Mouse (Mus musculus) small intestine, adult 2 months (tissue): ENCODE measurements around the gene 4930512M02Rik. TPM values are rescaled to one million over a fixed set of nuclear protein-coding genes. Genes with fewer than 3 reads are reported as not detected.

Experiments
- H3K27ac ChIP-seq: fragments of 200-500 bp; 2 replicates; pipeline ENCODE4 v1.5.1; 2012; ENCODE audit warnings: low read depth, low read length, control low read depth, inconsistent platforms; ENCODE audit not compliant: insufficient read depth
- H3K27me3 ChIP-seq: fragments of 200-500 bp; 2 replicates; pipeline ENCODE4 v1.6.1; 2012; ENCODE audit warnings: mild to moderate bottlenecking, moderate library complexity, low read length, inconsistent platforms; ENCODE audit not compliant: control insufficient read depth, insufficient read depth
- H3K36me3 ChIP-seq: fragments of 200-500 bp; 2 replicates; pipeline ENCODE4 v1.6.1; 2012; ENCODE audit warnings: mild to moderate bottlenecking, low read length, control low read depth, inconsistent platforms; ENCODE audit not compliant: control insufficient read depth, insufficient read depth
- H3K4me1 ChIP-seq: fragments of 200-500 bp; 2 replicates; pipeline ENCODE4 v1.6.1; 2012; ENCODE audit warnings: low read length, inconsistent platforms, mixed read lengths; ENCODE audit not compliant: control insufficient read depth, insufficient read depth, insufficient read length
- H3K4me3 ChIP-seq: fragments of 200-500 bp; 2 replicates; pipeline ENCODE4 v1.5.1; 2012; ENCODE audit warnings: low read depth, mild to moderate bottlenecking, control low read depth, inconsistent platforms, low read length, moderate library complexity
- CTCF ChIP-seq: fragments of 200-500 bp; IDR thresholded peaks from 2 replicates; pipeline ENCODE4 v1.5.1; 2012; ENCODE audit warnings: low read depth, mild to moderate bottlenecking, control low read depth, inconsistent platforms, low read length, moderate library complexity, mixed read lengths; ENCODE audit not compliant: insufficient replicate concordance, insufficient read length; ENCODE audit errors: extremely low read depth
- POLR2A ChIP-seq: fragments of 200-500 bp; IDR thresholded peaks from 2 replicates; pipeline ENCODE4 v1.6.1; 2012; ENCODE audit warnings: low read depth, mild to moderate bottlenecking, control low read depth, inconsistent platforms, low read length, moderate library complexity
- WGBS: fragments of 180-500 bp; shearing (Covaris S2); methylation state at CpG from one replicate; pipeline ENCODE4 v1.1.7; 2018; 5-methylcytosine and 5-hydroxymethylcytosine counted together
- polyA plus RNA-seq: library from polyadenylated mRNA; depleted of rRNA; stranded (reverse); fragments of >200 nt; gene quantifications from 2 replicates; pipeline ENCODE4 v1.2.3, GENCODE M21; 2012

The 4930512M02Rik gene
- polyA plus RNA-seq, 1 experiment: not detected

DNA sequence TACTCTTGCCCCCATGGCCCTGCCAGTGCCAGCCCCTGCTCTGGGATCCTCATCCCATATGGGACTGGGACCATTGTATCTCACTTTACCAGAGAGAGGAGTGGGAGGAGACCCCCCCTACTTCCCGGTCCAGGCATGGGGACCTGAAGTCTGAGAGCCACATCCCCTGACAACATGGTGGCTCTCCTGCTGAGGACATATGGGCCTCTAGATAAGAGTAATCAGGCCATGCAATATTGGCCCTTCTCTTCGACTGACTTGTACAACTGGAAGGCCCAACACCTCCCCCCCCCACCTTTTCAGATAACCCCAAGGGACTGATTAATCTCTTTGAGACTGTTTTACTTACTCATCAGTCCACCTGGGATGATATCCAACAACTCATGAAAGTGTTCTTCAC is 18.4 kb downstream of the 4930512M02Rik start:
- Histone ChIP-seq H3K27ac (no peak overlapping the region), H3K36me3 (no peaks in the 10 kb centered on the region), H3K4me3 (no peak overlapping the region), H3K4me1 (no peaks in the 10 kb centered on the region), H3K27me3 (no peaks in the 10 kb centered on the region)
- WGBS: 88% methylated on average over 2 of the region's 2 CpGs
- no peak for TF ChIP-seq CTCF
- TF ChIP-seq POLR2A: no peak

DNA sequence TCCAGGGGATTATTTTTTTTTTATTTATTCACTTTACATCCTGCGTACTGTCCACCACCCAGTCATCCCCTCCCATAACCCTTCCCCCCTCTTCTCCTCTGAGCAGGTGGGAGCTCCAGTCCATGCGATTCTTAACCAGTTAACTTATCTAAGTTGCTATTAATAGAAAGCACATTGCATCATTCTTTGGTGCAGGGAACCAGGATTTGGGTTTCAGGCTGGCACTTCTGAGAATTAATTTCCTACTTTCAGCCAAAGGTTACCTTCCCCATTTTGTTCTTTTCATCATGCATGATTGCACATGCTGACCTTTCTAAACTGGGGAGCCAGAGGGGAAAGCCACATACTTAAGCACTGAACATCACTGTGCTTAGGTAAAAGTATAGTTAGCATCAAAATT is 40.3 kb downstream of the 4930512M02Rik start:
- H3K36me3 ChIP-seq: no peaks in the 10 kb centered on the region
- no peak overlapping the region for H3K4me3 ChIP-seq
- H3K27me3 ChIP-seq: no peaks in the 10 kb centered on the region
- TF ChIP-seq CTCF: no peak
- TF ChIP-seq POLR2A: no peak
- no peak overlapping the region for H3K27ac ChIP-seq
- H3K4me1 ChIP-seq: no peaks in the 10 kb centered on the region
- 43% methylated on average over 2 of the region's 2 CpGs for WGBS

DNA sequence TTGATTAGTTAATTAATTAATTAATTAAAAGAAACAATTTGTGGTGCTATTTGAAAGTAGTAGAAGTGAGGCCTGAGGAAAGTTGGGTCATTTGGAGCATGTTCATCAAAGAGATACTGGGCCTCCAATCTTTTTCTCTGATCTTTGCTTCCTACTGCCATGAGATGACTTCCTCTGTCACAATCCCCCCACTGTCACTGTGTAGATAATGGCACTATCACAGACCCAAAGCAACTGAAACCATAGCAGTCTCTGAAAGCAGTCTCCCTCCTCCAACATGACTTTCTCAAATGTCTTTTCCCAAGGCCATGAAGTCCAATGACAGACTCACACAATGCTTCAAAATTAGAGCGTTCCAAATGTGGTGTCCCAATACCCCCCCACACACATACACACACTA is 41.2 kb downstream of the 4930512M02Rik start:
- H3K36me3 ChIP-seq: no peaks in the 10 kb centered on the region
- WGBS: 90% methylated on average over 1 of the region's 1 CpGs
- no peaks in the 10 kb centered on the region for H3K4me1 ChIP-seq
- H3K4me3 ChIP-seq: no peak overlapping the region
- TF ChIP-seq CTCF (no peak), POLR2A (no peak)
- H3K27ac ChIP-seq: no peak overlapping the region
- H3K27me3 ChIP-seq: no peaks in the 10 kb centered on the region

DNA sequence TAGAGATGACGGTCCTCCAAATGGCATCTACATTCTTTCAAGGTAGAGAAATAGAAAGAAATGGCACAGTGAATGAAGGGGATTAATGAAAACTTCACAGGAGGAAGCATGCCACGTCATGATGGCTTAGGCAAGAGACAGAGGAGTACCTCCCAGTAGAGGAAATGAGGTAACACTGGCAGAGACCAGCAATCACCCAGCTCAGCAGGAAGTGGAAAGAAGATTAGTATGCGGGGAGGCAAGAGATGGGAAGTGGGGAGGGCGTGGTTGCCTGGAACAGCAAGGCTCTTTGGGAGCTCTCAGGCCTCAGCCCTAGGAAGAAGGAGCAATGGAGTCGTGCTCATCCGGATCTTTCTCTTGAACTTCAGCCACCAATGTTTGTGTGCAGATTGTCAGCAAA is 53.9 kb downstream of the 4930512M02Rik start:
- Histone ChIP-seq H3K27ac (no peak overlapping the region), H3K4me1 (no peaks in the 10 kb centered on the region), H3K27me3 (no peaks in the 10 kb centered on the region), H3K4me3 (no peak overlapping the region), H3K36me3 (no peaks in the 10 kb centered on the region)
- WGBS: 57% methylated on average over 6 of the region's 6 CpGs
- no peak for TF ChIP-seq CTCF
- no peak for TF ChIP-seq POLR2A

DNA sequence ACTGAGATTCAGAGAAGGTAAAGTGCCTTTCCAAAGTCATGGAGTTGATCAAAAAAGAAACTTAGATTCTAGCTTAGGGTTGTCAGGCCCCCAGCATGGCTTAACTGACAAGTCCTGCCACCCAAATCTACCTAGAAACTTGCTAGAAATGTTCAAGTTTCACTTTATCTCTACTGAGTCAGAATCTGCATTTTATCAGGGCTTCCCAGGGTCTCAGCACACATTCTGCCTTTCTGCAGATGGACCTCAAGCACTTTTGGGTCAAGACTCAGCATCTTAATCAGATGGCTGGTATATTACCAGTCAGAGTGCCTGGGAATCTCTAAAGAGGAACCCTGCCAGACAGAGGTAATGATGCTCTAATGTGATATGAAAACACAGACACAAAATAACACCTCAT is 56.9 kb downstream of the 4930512M02Rik start:
- Histone ChIP-seq H3K4me1 (no peaks in the 10 kb centered on the region), H3K27me3 (no peaks in the 10 kb centered on the region), H3K36me3 (no peaks in the 10 kb centered on the region), H3K4me3 (no peak overlapping the region), H3K27ac (no peak overlapping the region)
- TF ChIP-seq POLR2A (no peak), CTCF (no peak)

DNA sequence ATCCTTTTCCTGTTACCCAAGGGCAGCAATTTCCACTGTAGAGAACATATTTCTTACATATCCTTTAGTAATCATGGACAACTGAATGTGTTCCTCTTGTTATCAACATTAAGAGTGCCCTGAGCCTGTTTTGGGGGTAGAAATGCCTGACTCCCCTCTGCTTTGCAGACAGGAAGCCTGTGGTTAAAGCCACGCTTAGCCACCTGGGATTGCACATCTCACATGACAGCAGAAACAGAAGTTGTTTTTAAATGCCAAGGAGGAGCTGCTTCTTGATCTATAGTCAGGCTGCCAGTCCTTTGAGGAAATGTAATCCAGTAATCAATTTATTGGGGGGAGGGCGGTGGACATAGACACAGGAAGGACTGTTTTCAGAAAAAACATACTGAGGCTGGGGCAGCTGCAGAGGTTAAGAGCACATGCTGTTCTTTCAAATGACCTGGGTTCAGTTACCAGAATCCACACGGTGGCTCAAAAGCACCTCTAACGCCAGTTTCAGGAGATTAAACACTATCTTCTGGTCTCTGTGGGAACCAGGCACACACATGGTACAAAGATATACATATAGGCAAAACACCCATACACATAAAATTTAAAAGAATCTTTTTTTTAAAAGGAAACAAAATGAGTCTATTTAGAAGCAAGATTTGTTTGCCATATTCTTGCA is 58.0 kb downstream of the 4930512M02Rik start:
- Histone ChIP-seq H3K36me3 (no peaks in the 10 kb centered on the region), H3K27ac (no peak overlapping the region), H3K4me3 (no peak overlapping the region), H3K4me1 (no peaks in the 10 kb centered on the region), H3K27me3 (no peaks in the 10 kb centered on the region)
- TF ChIP-seq POLR2A (no peak), CTCF (no peak)
- 53% methylated on average over 4 of the region's 4 CpGs for WGBS

DNA sequence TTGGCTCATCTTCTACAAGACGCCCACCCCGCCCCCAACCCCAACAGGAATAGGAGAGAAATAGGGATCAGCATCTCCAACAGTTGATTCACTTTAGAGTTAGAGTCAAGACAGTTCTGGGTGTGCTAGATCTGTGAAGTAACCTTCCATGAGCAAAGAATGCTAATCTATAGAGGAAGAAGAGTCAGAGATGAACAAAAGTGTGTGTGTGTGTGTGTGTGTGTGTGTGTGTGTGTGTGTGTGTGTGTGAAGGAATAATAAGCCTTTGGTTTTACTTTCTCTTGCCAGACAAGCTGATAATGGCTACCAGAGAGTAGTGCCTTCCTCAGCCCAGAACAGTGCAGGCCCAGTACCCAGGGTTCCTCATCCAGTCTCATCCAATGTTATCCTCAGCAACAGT is 59.6 kb downstream of the 4930512M02Rik start:
- Histone ChIP-seq H3K27ac (no peak overlapping the region), H3K4me1 (0 out of 2 replicates have a peak, but pooled peaks cover 2% of the 10 kb centered on the region), H3K36me3 (no peaks in the 10 kb centered on the region), H3K4me3 (no peak overlapping the region), H3K27me3 (no peaks in the 10 kb centered on the region)
- WGBS: 88% methylated on average over 2 of the region's 2 CpGs
- TF ChIP-seq POLR2A: no peak
- no peak for TF ChIP-seq CTCF
